Mouse (Mus musculus): Measurements from ENCODE around the gene Vrtn. TPM values are rescaled to one million over a fixed set of nuclear protein-coding genes. Genes with fewer than 3 reads are reported as not detected.

Gene Vrtn
- total RNA-seq (2012; rRNA removed) (not detected in 2 replicates), polyA plus RNA-seq (2012; ENCODE audit: insufficient read depth in 1 of 2, insufficient read length in 2 of 2, low read depth in 1 of 2, low replicate concordance in 2 of 2, missing spikeins in 1 of 2) (not detected)

- Histone ChIP-seq H3K36me3 (ENCODE audit: control insufficient read depth in 1 of 2, insufficient read depth in 2 of 2, low read length in 2 of 2) (no peaks in the 10 kb centered on the region), H3K27ac (ENCODE audit: control insufficient read depth, low read depth, low read length) (no peak within 1 kb of the TSS), H3K4me1 (ENCODE audit: control insufficient read depth in 1 of 2, insufficient read depth in 2 of 2, low read length in 2 of 2) (no peaks in the 10 kb centered on the region), H3K9ac (ENCODE audit: control insufficient read depth, low read depth, low read length, poor library complexity, severe bottlenecking) (no peak within 1 kb of the TSS), H3K9me3 (replicated peaks; ENCODE audit: insufficient read depth, low read length) (no peaks in the 10 kb centered on the region), H3K27me3 (ENCODE audit: control insufficient read depth in 1 of 2, insufficient read depth in 2 of 2, low read length in 2 of 2) (peaks cover 0 to 9% of the 10 kb centered on the region in 2 experiments; a peak in 2 of 4 replicates), H3K79me2 (ENCODE audit: control insufficient read depth, insufficient read depth, low read length, poor library complexity) (no peaks in the 10 kb centered on the region), H3K4me3 (ENCODE audit: control insufficient read depth in 1 of 2, insufficient read depth in 1 of 2, low read depth in 2 of 2, low read length in 2 of 2) (no peak within 1 kb of the TSS)
- no peak for DNase-seq (ENCODE audit: low read depth, low spot score)
- TF ChIP-seq CHD1 (IDR thresholded peaks at IDR 0.05; ENCODE audit: low read depth, low read length) (no peak), KAT2A (conservative IDR thresholded peaks at IDR 0.05; ENCODE audit: low read depth, low read length) (no peak), UBTF (IDR thresholded peaks at IDR 0.05; ENCODE audit: borderline replicate concordance, insufficient read depth, low read depth, low read length) (no peak), MAX (IDR thresholded peaks at IDR 0.05; ENCODE audit: low read length) (no peak), JUND (IDR thresholded peaks at IDR 0.05; ENCODE audit: low read depth, low read length) (no peak), MXI1 (IDR thresholded peaks at IDR 0.05; ENCODE audit: low read depth, low read length) (no peak), MYC (IDR thresholded peaks at IDR 0.05; ENCODE audit: low read depth, low read length) (no peak), BHLHE40 (IDR thresholded peaks at IDR 0.05; ENCODE audit: borderline replicate concordance, low read depth, low read length) (no peak), ZMIZ1 (IDR thresholded peaks at IDR 0.05; ENCODE audit: low read depth, low read length) (no peak)
Measured at GRCm38 (mm10) chr12:84640654-84641053, at the start of gene Vrtn. Gene Vrtn (plus strand): TSS chr12:84641019.

- Histone ChIP-seq H3K4me1 (ENCODE audit: control insufficient read depth in 1 of 2, insufficient read depth in 2 of 2, low read length in 2 of 2) (no peaks in the 10 kb centered on the region), H3K4me3 (ENCODE audit: control insufficient read depth in 1 of 2, insufficient read depth in 1 of 2, low read depth in 2 of 2, low read length in 2 of 2) (no peak overlapping the region), H3K27ac (ENCODE audit: control insufficient read depth, low read depth, low read length) (no peak overlapping the region), H3K9me3 (replicated peaks; ENCODE audit: insufficient read depth, low read length) (no peaks in the 10 kb centered on the region), H3K27me3 (ENCODE audit: control insufficient read depth in 1 of 2, insufficient read depth in 2 of 2, low read length in 2 of 2) (no peaks in the 10 kb centered on the region; a peak in 2 of 4 replicates), H3K9ac (ENCODE audit: control insufficient read depth, low read depth, low read length, poor library complexity, severe bottlenecking) (no peak overlapping the region), H3K79me2 (ENCODE audit: control insufficient read depth, insufficient read depth, low read length, poor library complexity) (no peaks in the 10 kb centered on the region), H3K36me3 (ENCODE audit: control insufficient read depth in 1 of 2, insufficient read depth in 2 of 2, low read length in 2 of 2) (no peaks in the 10 kb centered on the region)
- TF ChIP-seq ZMIZ1 (IDR thresholded peaks at IDR 0.05; ENCODE audit: low read depth, low read length) (no peak), UBTF (IDR thresholded peaks at IDR 0.05; ENCODE audit: borderline replicate concordance, insufficient read depth, low read depth, low read length) (no peak)
- no peak for DNase-seq (ENCODE audit: low read depth, low spot score)
Measured at GRCm38 (mm10) chr12:84598324-84598723, 42.5 kb upstream of the Vrtn start.

GRCm38 (mm10) chr12:84604001-84604400, 36.8 kb upstream of the Vrtn start:
- H3K9me3 ChIP-seq (replicated peaks; ENCODE audit: insufficient read depth, low read length) = no peaks in the 10 kb centered on the region
- H3K4me1 ChIP-seq (ENCODE audit: control insufficient read depth in 1 of 2, insufficient read depth in 2 of 2, low read length in 2 of 2) = no peaks in the 10 kb centered on the region
- no peaks in the 10 kb centered on the region for H3K27me3 ChIP-seq (ENCODE audit: control insufficient read depth in 1 of 2, insufficient read depth in 2 of 2, low read length in 2 of 2)
- H3K4me3 ChIP-seq (ENCODE audit: control insufficient read depth in 1 of 2, insufficient read depth in 1 of 2, low read depth in 2 of 2, low read length in 2 of 2) = no peak overlapping the region
- DNase-seq (ENCODE audit: low read depth, low spot score) = no peak
- TF ChIP-seq MYB (IDR thresholded peaks at IDR 0.05; ENCODE audit: low read depth, low read length) (no peak), USF2 (IDR thresholded peaks at IDR 0.05; ENCODE audit: borderline replicate concordance in 1 of 2, insufficient read depth in 1 of 2, low read depth in 1 of 2, low read length in 2 of 2) (no peak), POLR2AphosphoS5 (IDR thresholded peaks at IDR 0.05; ENCODE audit: borderline replicate concordance, low read depth, low read length) (no peak), POLR2AphosphoS2 (IDR thresholded peaks at IDR 0.05; ENCODE audit: low read length) (no peak), MYC (IDR thresholded peaks at IDR 0.05; ENCODE audit: low read depth, low read length) (no peak), SMC3 (IDR thresholded peaks at IDR 0.05; ENCODE audit: low read depth, low read length) (no peak), HCFC1 (IDR thresholded peaks at IDR 0.05; ENCODE audit: low read depth, low read length) (no peak), GATA1 (IDR thresholded peaks at IDR 0.05; ENCODE audit: low read depth, low read length) (no peak), RAD21 (IDR thresholded peaks at IDR 0.05; ENCODE audit: low read depth, low read length) (no peak), ZC3H11A (IDR thresholded peaks at IDR 0.05; ENCODE audit: low read depth, low read length) (no peak), UBTF (IDR thresholded peaks at IDR 0.05; ENCODE audit: borderline replicate concordance, insufficient read depth, low read depth, low read length) (no peak), ZNF384 (IDR thresholded peaks at IDR 0.05; ENCODE audit: low read depth, low read length) (no peak), CHD1 (IDR thresholded peaks at IDR 0.05; ENCODE audit: low read depth, low read length) (no peak), BHLHE40 (IDR thresholded peaks at IDR 0.05; ENCODE audit: borderline replicate concordance, low read depth, low read length) (no peak), ZMIZ1 (IDR thresholded peaks at IDR 0.05; ENCODE audit: low read depth, low read length) (no peak)
- no peaks in the 10 kb centered on the region for H3K79me2 ChIP-seq (ENCODE audit: control insufficient read depth, insufficient read depth, low read length, poor library complexity)
- no peaks in the 10 kb centered on the region for H3K36me3 ChIP-seq (ENCODE audit: control insufficient read depth in 1 of 2, insufficient read depth in 2 of 2, low read length in 2 of 2)
- no peak overlapping the region for H3K27ac ChIP-seq (ENCODE audit: control insufficient read depth, low read depth, low read length)
- no peak overlapping the region for H3K9ac ChIP-seq (ENCODE audit: control insufficient read depth, low read depth, low read length, poor library complexity, severe bottlenecking)

Data from MEL (cell line).